Comparison of ENCODE assay signal across 11 mouse cellular contexts in the genomic region with DNA sequence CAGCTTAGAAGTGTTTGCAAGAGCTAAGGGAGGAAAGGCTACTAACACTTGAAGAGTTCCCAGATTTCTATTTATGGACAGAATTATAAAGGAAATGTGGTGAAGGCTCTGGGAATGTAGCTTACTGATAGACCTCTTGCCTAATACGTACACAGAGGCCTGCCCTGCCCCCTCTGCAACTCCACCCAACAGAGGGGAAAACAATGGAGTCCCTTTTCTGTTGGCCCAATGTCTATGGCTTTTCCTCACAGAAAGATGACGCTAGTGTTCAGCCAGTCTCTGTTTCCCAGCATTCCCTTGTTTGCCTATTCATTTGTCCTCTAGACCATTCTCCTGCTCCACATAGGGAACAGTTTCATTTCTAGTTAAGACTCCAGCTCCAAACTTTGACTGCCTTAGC. TPM values are rescaled to one million over a fixed set of nuclear protein-coding genes. Genes with fewer than 3 reads are reported as not detected.
DNase-seq lines count a peak whose midpoint lies in the region; ATAC-seq and TF ChIP-seq lines count a peak whose summit lies in the region.
"Had no signal": no experiment of that assay in that cellular context is flagged by ENCODE, and none has a peak within 500 bp of the region (broad histone marks: within the 10 kb centered on the region; RNA-seq: fewer than 3 reads in every experiment).

No protein-coding gene starts in this region.

- H3K4me1 ChIP-seq in forebrain, embryonic 11.5 days (replicated peaks; ENCODE audit: control insufficient read depth, insufficient read depth, low read length), result peaks cover 2% of the 10 kb centered on the region; the same call in 1 of the 2 replicates
- H3K4me1 ChIP-seq in forebrain, embryonic 12.5 days, result peaks cover 8% of the 10 kb centered on the region
- no peaks in the 10 kb centered on the region; the same call in 1 of the 2 replicates for H3K4me1 ChIP-seq in lung, adult 2 months (ENCODE audit: control insufficient read depth, insufficient read depth, low read length)

- no peak overlapping the region for H3K4me2 ChIP-seq in forebrain, embryonic 11.5 days (ENCODE audit: low read depth, low read length, severe bottlenecking)
- H3K4me2 ChIP-seq in forebrain, embryonic 12.5 days, result no peak overlapping the region
- H3K4me2 ChIP-seq: neural tube, embryonic 12.5 days had no signal

- H3K36me3 ChIP-seq in forebrain, embryonic 11.5 days (ENCODE audit: control insufficient read depth, insufficient read depth, low read length), result no peaks in the 10 kb centered on the region; the same call in 1 of the 2 replicates
- H3K36me3 ChIP-seq in forebrain, embryonic 12.5 days (replicated peaks), result peaks cover 10% of the 10 kb centered on the region

- H3K27ac ChIP-seq in forebrain, embryonic 11.5 days (ENCODE audit: low read depth, low read length), result no peak overlapping the region
- H3K27ac ChIP-seq in forebrain, embryonic 12.5 days, result no peak overlapping the region; the same call in 1 of the 2 replicates
- H3K27ac ChIP-seq: neural tube, embryonic 12.5 days had no signal

- no peak for TF ChIP-seq CTCF in lung, adult 2 months (IDR thresholded peaks at IDR 0.05; ENCODE audit: insufficient read depth, low read length)

- H3K9me3 ChIP-seq in forebrain, embryonic 11.5 days (ENCODE audit: control insufficient read depth, low read length), result no peaks in the 10 kb centered on the region
- H3K9me3 ChIP-seq in forebrain, embryonic 12.5 days, result no peaks in the 10 kb centered on the region
- H3K9me3 ChIP-seq: neural tube, embryonic 12.5 days had no signal

- H3K4me3 ChIP-seq in forebrain, embryonic 11.5 days (ENCODE audit: low read depth, low read length), result no peak overlapping the region
- no peak overlapping the region for H3K4me3 ChIP-seq in forebrain, embryonic 12.5 days (replicated peaks)
- H3K4me3 ChIP-seq in lung, adult 2 months (replicated peaks; ENCODE audit: extremely low read depth, low read depth, low read length), result no peak overlapping the region
- H3K4me3 ChIP-seq: neural tube, embryonic 12.5 days had no signal

- 9% methylated on average over 2 of the region's 2 CpGs for WGBS in forebrain, embryonic 11.5 days
- WGBS in forebrain, embryonic 12.5 days, result 3% methylated on average over 2 of the region's 2 CpGs
- WGBS in lung, adult 2 months, result 8% methylated on average over 2 of the region's 2 CpGs

- no peak for DNase-seq in forebrain, embryonic 11.5 days (ENCODE audit: low spot score)
- peak; percentile 45 to 53 for DNase-seq in lung, adult 18-20 months
- DNase-seq in lung, adult 2 months, result no peak
- DNase-seq in fibroblast of lung, adult 2 months (ENCODE audit: low read depth), result peak; percentile 49
- DNase-seq in lung, postnatal 4 days, result peak; percentile 38 to 60
- DNase-seq in right cerebral cortex, postnatal 25 days, result no peak
- DNase-seq in frontal cortex, postnatal 25 days (ENCODE audit: low spot score in 2 of 2), result no peak
- DNase-seq: adrenal gland, postnatal 14 days; thymus, adult 18-20 months had no signal

- TF ChIP-seq POLR2A in lung, adult 2 months (IDR thresholded peaks at IDR 0.05; ENCODE audit: borderline replicate concordance, extremely low read depth, low read depth, low read length), result no peak

- no peak overlapping the region for H3K9ac ChIP-seq in forebrain, embryonic 11.5 days (ENCODE audit: low read length)
- no peak overlapping the region for H3K9ac ChIP-seq in forebrain, embryonic 12.5 days
- H3K9ac ChIP-seq: neural tube, embryonic 12.5 days had no signal

- H3K27me3 ChIP-seq in forebrain, embryonic 11.5 days (ENCODE audit: control insufficient read depth, insufficient read depth, low read length), result no peaks in the 10 kb centered on the region
- H3K27me3 ChIP-seq in forebrain, embryonic 12.5 days, result no peaks in the 10 kb centered on the region
- H3K27me3 ChIP-seq: neural tube, embryonic 12.5 days had no signal

- ATAC-seq in forebrain, embryonic 11.5 days (replicated peaks; ENCODE audit: low FRiP score), result 0 out of 2 replicates have a peak, but pooled peaks have one; percentile 49
- ATAC-seq in forebrain, embryonic 12.5 days (ENCODE audit: low FRiP score), result no peak

RNA-seq across cellular contexts. Expression of a gene that starts 9.4 kb away (rescaled TPM):
- polyA plus RNA-seq in forebrain, embryonic 11.5 days (2014; fragmentation: Nextera tagmentation; extraction: Ambion mirVana), result 138 and 153 TPM in 2 replicates
- 174 and 179 TPM in 2 replicates for polyA plus RNA-seq in forebrain, embryonic 12.5 days (2016; fragmentation: Nextera tagmentation; extraction: Ambion mirVana)
- 4.7 and 9.1 TPM in 2 replicates for polyA plus RNA-seq in lung, adult 2 months (2012; rRNA removed)

RNA-seq across cellular contexts. Expression of a gene that starts 59.9 kb away (rescaled TPM):
- polyA plus RNA-seq in forebrain, embryonic 11.5 days (2014; fragmentation: Nextera tagmentation; extraction: Ambion mirVana), result 10.2 and 11.3 TPM in 2 replicates
- 9.1 and 9.5 TPM in 2 replicates for polyA plus RNA-seq in forebrain, embryonic 12.5 days (2016; fragmentation: Nextera tagmentation; extraction: Ambion mirVana)
- 47.6 and 55.6 TPM in 2 replicates for polyA plus RNA-seq in lung, adult 2 months (2012; rRNA removed)

Comparison
In these comparisons a context has a peak if more than half of its experiments do, and no peak if none do; other contexts are left out.
1. DNase-seq: peak in lung, adult 18-20 months (2 of 2), fibroblast of lung, adult 2 months (single experiment) and lung, postnatal 4 days (2 of 2); none in forebrain, embryonic 11.5 days (single experiment), lung, adult 2 months (single experiment), right cerebral cortex, postnatal 25 days (single experiment) and frontal cortex, postnatal 25 days (0 of 2).
2. RNA of a gene that starts 9.4 kb away (polyA plus RNA-seq): 174 to 179 TPM in forebrain, embryonic 12.5 days and 138 to 153 TPM in forebrain, embryonic 11.5 days; 4.7 to 9.1 TPM in lung, adult 2 months; every median in the first group is over 10 times any median in the second.